Mouse (Mus musculus): ENCODE measurements around the gene Kcnt2. TPM values are rescaled to one million over a fixed set of nuclear protein-coding genes. Genes with fewer than 3 reads are reported as not detected.

Kcnt2 gene
- polyA plus RNA-seq, 1 experiment from 2014 or later = 1.1 TPM

GRCm38 (mm10) chr1:140492237-140492636 is 246.3 kb downstream of the Kcnt2 start:
- ATAC-seq (ENCODE audit: low FRiP score) = no peak

GRCm38 (mm10) chr1:140513451-140513850 is 267.5 kb downstream of the Kcnt2 start:
- Histone ChIP-seq H3K4me3 (ENCODE audit: low read depth, low read length) (no peak overlapping the region), H3K9me3 (ENCODE audit: control insufficient read depth, low read length) (no peaks in the 10 kb centered on the region), H3K36me3 (ENCODE audit: control insufficient read depth, insufficient read depth, low read length) (no peaks in the 10 kb centered on the region), H3K4me1 (ENCODE audit: control insufficient read depth, insufficient read depth, low read length) (no peaks in the 10 kb centered on the region), H3K9ac (ENCODE audit: low read length) (no peak overlapping the region), H3K4me2 (no peak overlapping the region), H3K27ac (ENCODE audit: low read depth, low read length) (no peak overlapping the region), H3K27me3 (ENCODE audit: control insufficient read depth, insufficient read depth, low read length) (no peaks in the 10 kb centered on the region)
- DNase-seq (ENCODE audit: low spot score, missing footprints) (no peak), ATAC-seq (ENCODE audit: low FRiP score) (no peak)

More at GRCm38 (mm10) chr1:140492237-140492636, 246.3 kb downstream of the Kcnt2 start:
- no peaks in the 10 kb centered on the region for H3K27me3 ChIP-seq (ENCODE audit: control insufficient read depth, insufficient read depth, low read length)
- no peak overlapping the region for H3K4me2 ChIP-seq
- H3K27ac ChIP-seq (ENCODE audit: low read depth, low read length) = no peak overlapping the region
- no peak for DNase-seq (ENCODE audit: low spot score, missing footprints)
- H3K36me3 ChIP-seq (ENCODE audit: control insufficient read depth, insufficient read depth, low read length) = no peaks in the 10 kb centered on the region
- no peaks in the 10 kb centered on the region for H3K9me3 ChIP-seq (ENCODE audit: control insufficient read depth, low read length)
- no peak overlapping the region for H3K9ac ChIP-seq (ENCODE audit: low read length)
- H3K4me3 ChIP-seq (ENCODE audit: low read depth, low read length) = no peak overlapping the region
- H3K4me1 ChIP-seq (ENCODE audit: control insufficient read depth, insufficient read depth, low read length) = no peaks in the 10 kb centered on the region
- 92% methylated on average over 2 of the region's 2 CpGs for WGBS

- 40% methylated on average over 4 of the region's 4 CpGs for WGBS
- H3K9me3 ChIP-seq (ENCODE audit: control insufficient read depth, low read length) = no peaks in the 10 kb centered on the region
- ATAC-seq (ENCODE audit: low FRiP score) = peak; percentile 66
Measured at GRCm38 (mm10) chr1:140531285-140531908, 285.4 kb downstream of the Kcnt2 start.

GRCm38 (mm10) chr1:140534849-140535248 is 288.9 kb downstream of the Kcnt2 start:
- DNase-seq (ENCODE audit: low spot score, missing footprints) (no peak), ATAC-seq (ENCODE audit: low FRiP score) (no peak)
- H3K4me1 ChIP-seq (ENCODE audit: control insufficient read depth, insufficient read depth, low read length) = no peaks in the 10 kb centered on the region
- H3K4me3 ChIP-seq (ENCODE audit: low read depth, low read length) = no peak overlapping the region
- no peaks in the 10 kb centered on the region for H3K27me3 ChIP-seq (ENCODE audit: control insufficient read depth, insufficient read depth, low read length)
- H3K9ac ChIP-seq (ENCODE audit: low read length) = no peak overlapping the region
- no peaks in the 10 kb centered on the region for H3K36me3 ChIP-seq (ENCODE audit: control insufficient read depth, insufficient read depth, low read length)
- no peak overlapping the region for H3K27ac ChIP-seq (ENCODE audit: low read depth, low read length)
- H3K9me3 ChIP-seq (ENCODE audit: control insufficient read depth, low read length) = no peaks in the 10 kb centered on the region
- no peak overlapping the region for H3K4me2 ChIP-seq

More at GRCm38 (mm10) chr1:140531285-140531908, 285.4 kb downstream of the Kcnt2 start:
- Histone ChIP-seq H3K27me3 (ENCODE audit: control insufficient read depth, insufficient read depth, low read length) (no peaks in the 10 kb centered on the region), H3K4me2 (no peak overlapping the region), H3K36me3 (ENCODE audit: control insufficient read depth, insufficient read depth, low read length) (no peaks in the 10 kb centered on the region), H3K27ac (ENCODE audit: low read depth, low read length) (no peak overlapping the region), H3K4me3 (ENCODE audit: low read depth, low read length) (no peak overlapping the region), H3K9ac (ENCODE audit: low read length) (no peak overlapping the region), H3K4me1 (ENCODE audit: control insufficient read depth, insufficient read depth, low read length) (no peaks in the 10 kb centered on the region)
- DNase-seq (ENCODE audit: low spot score, missing footprints) = peak; percentile 94

- Histone ChIP-seq H3K4me3 (ENCODE audit: low read depth, low read length) (no peak overlapping the region), H3K4me1 (ENCODE audit: control insufficient read depth, insufficient read depth, low read length) (no peaks in the 10 kb centered on the region), H3K9ac (ENCODE audit: low read length) (no peak overlapping the region), H3K36me3 (ENCODE audit: control insufficient read depth, insufficient read depth, low read length) (no peaks in the 10 kb centered on the region), H3K27ac (ENCODE audit: low read depth, low read length) (no peak overlapping the region), H3K27me3 (ENCODE audit: control insufficient read depth, insufficient read depth, low read length) (no peaks in the 10 kb centered on the region), H3K9me3 (ENCODE audit: control insufficient read depth, low read length) (no peaks in the 10 kb centered on the region), H3K4me2 (no peak overlapping the region)
- 92% methylated on average over 3 of the region's 3 CpGs for WGBS
- DNase-seq (ENCODE audit: low spot score, missing footprints) = no peak
- no peak for ATAC-seq (ENCODE audit: low FRiP score)
Measured at GRCm38 (mm10) chr1:140542066-140542465, 296.1 kb downstream of the Kcnt2 start.

GRCm38 (mm10) chr1:140548711-140549110 is 302.8 kb downstream of the Kcnt2 start:
- no peak overlapping the region for H3K27ac ChIP-seq (ENCODE audit: low read depth, low read length)
- H3K4me1 ChIP-seq (ENCODE audit: control insufficient read depth, insufficient read depth, low read length) = no peaks in the 10 kb centered on the region
- H3K36me3 ChIP-seq (ENCODE audit: control insufficient read depth, insufficient read depth, low read length) = no peaks in the 10 kb centered on the region
- H3K4me3 ChIP-seq (ENCODE audit: low read depth, low read length) = no peak overlapping the region
- H3K27me3 ChIP-seq (ENCODE audit: control insufficient read depth, insufficient read depth, low read length) = no peaks in the 10 kb centered on the region
- no peaks in the 10 kb centered on the region for H3K9me3 ChIP-seq (ENCODE audit: control insufficient read depth, low read length)
- DNase-seq (ENCODE audit: low spot score, missing footprints) = no peak
- no peak overlapping the region for H3K9ac ChIP-seq (ENCODE audit: low read length)
- ATAC-seq (ENCODE audit: low FRiP score) = peak; percentile 40; the same call in 1 of the 2 replicates
- no peak overlapping the region for H3K4me2 ChIP-seq

- H3K27me3 ChIP-seq (ENCODE audit: control insufficient read depth, insufficient read depth, low read length) = no peaks in the 10 kb centered on the region
Measured at GRCm38 (mm10) chr1:140560801-140561200, 314.8 kb downstream of the Kcnt2 start.

GRCm38 (mm10) chr1:140572141-140572540 is 326.2 kb downstream of the Kcnt2 start:
- ATAC-seq (ENCODE audit: low FRiP score) (no peak), DNase-seq (ENCODE audit: low spot score, missing footprints) (no peak)
- no peaks in the 10 kb centered on the region for H3K36me3 ChIP-seq (ENCODE audit: control insufficient read depth, insufficient read depth, low read length)
- no peak overlapping the region for H3K9ac ChIP-seq (ENCODE audit: low read length)
- H3K4me1 ChIP-seq (ENCODE audit: control insufficient read depth, insufficient read depth, low read length) = no peaks in the 10 kb centered on the region
- H3K27me3 ChIP-seq (ENCODE audit: control insufficient read depth, insufficient read depth, low read length) = no peaks in the 10 kb centered on the region
- H3K9me3 ChIP-seq (ENCODE audit: control insufficient read depth, low read length) = no peaks in the 10 kb centered on the region
- H3K27ac ChIP-seq (ENCODE audit: low read depth, low read length) = no peak overlapping the region
- 87% methylated on average over 7 of the region's 7 CpGs for WGBS
- H3K4me2 ChIP-seq = no peak overlapping the region
- no peak overlapping the region for H3K4me3 ChIP-seq (ENCODE audit: low read depth, low read length)

More at GRCm38 (mm10) chr1:140560801-140561200, 314.8 kb downstream of the Kcnt2 start:
- Histone ChIP-seq H3K4me1 (ENCODE audit: control insufficient read depth, insufficient read depth, low read length) (no peaks in the 10 kb centered on the region), H3K36me3 (ENCODE audit: control insufficient read depth, insufficient read depth, low read length) (no peaks in the 10 kb centered on the region), H3K9me3 (ENCODE audit: control insufficient read depth, low read length) (no peaks in the 10 kb centered on the region), H3K4me2 (no peak overlapping the region), H3K27ac (ENCODE audit: low read depth, low read length) (no peak overlapping the region), H3K9ac (ENCODE audit: low read length) (no peak overlapping the region), H3K4me3 (ENCODE audit: low read depth, low read length) (no peak overlapping the region)
- no peak for ATAC-seq (ENCODE audit: low FRiP score)
- DNase-seq (ENCODE audit: low spot score, missing footprints) = no peak

- Histone ChIP-seq H3K36me3 (ENCODE audit: control insufficient read depth, insufficient read depth, low read length) (no peaks in the 10 kb centered on the region), H3K9me3 (ENCODE audit: control insufficient read depth, low read length) (no peaks in the 10 kb centered on the region), H3K4me3 (ENCODE audit: low read depth, low read length) (no peak overlapping the region), H3K27me3 (ENCODE audit: control insufficient read depth, insufficient read depth, low read length) (no peaks in the 10 kb centered on the region), H3K4me1 (ENCODE audit: control insufficient read depth, insufficient read depth, low read length) (no peaks in the 10 kb centered on the region), H3K27ac (ENCODE audit: low read depth, low read length) (no peak overlapping the region), H3K9ac (ENCODE audit: low read length) (no peak overlapping the region), H3K4me2 (no peak overlapping the region)
- no peak for DNase-seq (ENCODE audit: low spot score, missing footprints)
- 76% methylated on average over 3 of the region's 3 CpGs for WGBS
- ATAC-seq (ENCODE audit: low FRiP score) = peak; percentile 59; the same call in 1 of the 2 replicates
Measured at GRCm38 (mm10) chr1:140578607-140579006, 332.6 kb downstream of the Kcnt2 start.
